Mouse (Mus musculus): Measurements from ENCODE around the gene Aym1. TPM values are rescaled to one million over a fixed set of nuclear protein-coding genes. Genes with fewer than 3 reads are reported as not detected.

The Aym1 gene
- total RNA-seq, 2 experiments from 2014 or later: not detected

GRCm38 (mm10) chr5:113397443-113398317 is 40.6 kb downstream of the Aym1 start:
- DNase-seq (ENCODE audit: low spot score in 2 of 2): no peak

DNA sequence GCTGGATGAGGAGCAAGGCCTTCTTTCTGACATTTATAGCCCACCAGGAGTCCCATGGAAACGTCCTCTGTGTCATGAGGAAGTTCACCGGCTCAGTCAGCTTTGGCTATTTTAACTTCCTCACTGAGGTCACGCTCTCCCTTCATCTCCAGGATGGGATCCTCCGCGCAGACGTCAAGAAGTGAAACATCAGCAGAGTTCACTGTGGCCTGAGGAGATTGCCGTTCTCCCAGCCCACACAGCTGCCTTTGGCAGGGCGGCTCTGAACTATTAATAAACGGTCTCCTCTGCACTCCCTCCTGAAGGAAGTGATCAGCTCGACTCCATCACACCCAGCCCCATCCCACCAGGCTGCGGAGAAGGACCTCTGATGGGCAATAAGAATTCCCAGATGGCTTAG is 45.6 kb downstream of the Aym1 start:
- no peak for DNase-seq (ENCODE audit: low spot score in 2 of 2)

DNA sequence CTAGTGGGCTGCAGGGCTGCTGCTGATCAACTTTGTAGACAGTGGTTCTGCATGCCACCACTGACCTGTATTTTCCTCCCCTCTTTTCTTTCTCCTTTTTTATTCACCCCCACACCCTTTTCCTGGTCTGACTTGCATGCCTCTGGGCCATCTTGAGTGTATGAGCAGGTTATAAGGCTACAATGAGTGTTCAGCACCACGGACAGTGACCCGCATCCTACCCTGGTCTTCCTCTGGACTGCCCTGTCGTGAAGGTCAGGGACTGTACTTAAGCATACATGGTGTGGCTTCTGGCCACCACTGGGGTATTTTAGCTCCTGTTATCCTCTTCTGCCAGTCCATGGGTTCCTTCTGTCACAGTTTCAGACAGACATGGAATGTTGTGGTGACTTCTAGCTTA is 50.3 kb downstream of the Aym1 start:
- DNase-seq (ENCODE audit: low spot score in 2 of 2): no peak

Small RNA genes lying within 50 kb of the gene (microRNA-seq; reads per million reads assigned to microRNA genes)
- gene Mir7229: 0 reads per million in 2 experiments
- gene Mir7230: 0 reads per million in 2 experiments

Other genes with a start within 250 kb of the Aym1 start
- 10 to 100 TPM; 55.4 to 56.9 TPM for gene 2900026A02Rik, start 136.1 kb upstream of the Aym1 start, total RNA-seq (2021)
- gene Tmem211, start 130.4 kb upstream of the Aym1 start, total RNA-seq (2021): under 1 TPM in 1 of 2 experiments, not detected in 1; 0.18 TPM
- 10 to 100 TPM; 72.2 to 77.7 TPM for gene Sgsm1, start 46.5 kb upstream of the Aym1 start, total RNA-seq (2021)
- gene Wscd2, start 133.0 kb downstream of the Aym1 start, total RNA-seq (2021): 10 to 100 TPM; 58.0 to 63.4 TPM

All from layer of hippocampus, postnatal 10 days (tissue).